Mouse (Mus musculus): Measurements from ENCODE around the gene Akap2.

- TF ChIP-seq POLR2A (IDR thresholded peaks at IDR 0.05; ENCODE audit: control insufficient read depth in 1 of 2, insufficient read depth in 1 of 2, low read depth in 1 of 2, low read length in 2 of 2, poor library complexity in 1 of 2) = no peak
- no peak for TF ChIP-seq CTCF (IDR thresholded peaks at IDR 0.05 in 2 of 3, conservative IDR thresholded peaks at IDR 0.05 in 1 of 3; ENCODE audit: control insufficient read depth in 1 of 3, insufficient read depth in 1 of 3, low read depth in 2 of 3, low read length in 3 of 3, poor library complexity in 1 of 3, severe bottlenecking in 1 of 3)
- TF ChIP-seq POLR2AphosphoS5 (IDR thresholded peaks at IDR 0.05; ENCODE audit: borderline replicate concordance, low read depth, low read length) = no peak
- no peak for TF ChIP-seq EP300 (IDR thresholded peaks at IDR 0.05; ENCODE audit: low read depth in 1 of 2, low read length in 2 of 2)
- no peak for TF ChIP-seq E2F4 (IDR thresholded peaks at IDR 0.05; ENCODE audit: borderline replicate concordance, low read depth, low read length)
- no peak for TF ChIP-seq MYC (IDR thresholded peaks at IDR 0.05; ENCODE audit: low read depth, low read length)
- no peak for TF ChIP-seq KAT2A (conservative IDR thresholded peaks at IDR 0.05; ENCODE audit: low read depth, low read length)
- no peak for TF ChIP-seq MAFK (IDR thresholded peaks at IDR 0.05; ENCODE audit: borderline replicate concordance, low read depth, low read length)
- TF ChIP-seq MYB (IDR thresholded peaks at IDR 0.05; ENCODE audit: low read depth, low read length) = no peak
- no peak for TF ChIP-seq TAL1 (IDR thresholded peaks at IDR 0.05; ENCODE audit: low read length)
- TF ChIP-seq CHD1 (IDR thresholded peaks at IDR 0.05; ENCODE audit: low read depth, low read length) = no peak
- TF ChIP-seq CHD2 (IDR thresholded peaks at IDR 0.05; ENCODE audit: low read length) = no peak
Measured at GRCm38 (mm10) chr4:57782549-57783390, 65.3 kb downstream of the Akap2 start.
